Mouse (Mus musculus): ENCODE measurements at regions not wholly inside any gene's neighbourhood (a gene's known extent, or its start where the extent isn't known, plus 50 kb on each side); places are given as distances from the start of the nearest gene placed in this dataset.
"Not testable (repeated sequence)": the region's sequence is repeated elsewhere in the genome, so short reads cannot be mapped to it uniquely, and the experiment has no call there.

DNA sequence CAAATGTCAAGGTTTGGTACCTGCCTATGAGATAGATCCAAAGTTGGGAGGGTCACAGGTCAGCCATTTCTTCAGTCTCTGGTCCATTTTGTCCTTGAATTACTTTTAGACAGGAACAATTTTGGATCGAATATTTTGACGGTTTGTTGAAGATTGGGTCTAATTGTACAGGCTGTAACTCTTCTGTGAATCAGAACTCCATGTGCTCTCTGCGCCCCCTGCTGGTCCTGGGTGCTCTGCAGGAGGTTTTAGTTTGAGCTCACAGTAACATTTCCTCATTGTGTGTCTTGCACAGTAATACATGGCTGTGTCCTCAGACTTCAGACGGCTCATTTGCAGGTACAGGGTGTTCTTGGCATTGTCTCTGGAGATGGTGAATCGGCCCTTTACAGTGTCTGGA is 158.1 kb downstream of the Adam6a start:
- intact Hi-C loops (cut with DNase I) = not testable (repeated sequence)

DNA sequence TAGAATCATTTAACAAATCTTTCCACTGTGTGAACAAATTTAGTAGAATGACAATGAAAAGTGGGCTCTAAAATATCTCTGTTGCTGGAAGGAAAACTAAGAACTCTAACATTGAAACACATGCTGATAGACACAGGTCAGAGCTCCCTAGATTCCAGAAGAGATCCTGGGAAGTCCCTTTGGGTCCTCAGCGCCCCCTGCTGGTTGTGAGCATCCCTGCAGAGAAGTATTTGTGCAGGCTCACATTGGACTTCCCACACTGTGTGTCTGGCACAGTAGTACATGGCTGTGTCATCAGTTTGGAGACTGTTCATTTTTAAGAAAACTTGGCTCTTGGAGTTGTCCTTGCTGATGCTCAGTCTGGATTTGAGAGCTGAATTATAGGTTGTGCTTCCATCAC is 172.7 kb downstream of the Adam6a start:
- intact Hi-C loops (cut with DNase I); DNase-seq (ENCODE audit: extremely low spot score in 1 of 2, low spot score in 2 of 2): not testable (repeated sequence)

More for the DNA sequence above, 158.1 kb downstream of the Adam6a start:
- DNase-seq (ENCODE audit: extremely low spot score in 1 of 2, low spot score in 2 of 2) = not testable (repeated sequence)

- intact Hi-C loops (cut with DNase I) = no loop called here
- DNase-seq (ENCODE audit: extremely low spot score in 1 of 2, low spot score in 2 of 2) = no peak
Observed at GRCm38 (mm10) chr12:113735847-113736246, 192.1 kb downstream of the Adam6a start.

DNA sequence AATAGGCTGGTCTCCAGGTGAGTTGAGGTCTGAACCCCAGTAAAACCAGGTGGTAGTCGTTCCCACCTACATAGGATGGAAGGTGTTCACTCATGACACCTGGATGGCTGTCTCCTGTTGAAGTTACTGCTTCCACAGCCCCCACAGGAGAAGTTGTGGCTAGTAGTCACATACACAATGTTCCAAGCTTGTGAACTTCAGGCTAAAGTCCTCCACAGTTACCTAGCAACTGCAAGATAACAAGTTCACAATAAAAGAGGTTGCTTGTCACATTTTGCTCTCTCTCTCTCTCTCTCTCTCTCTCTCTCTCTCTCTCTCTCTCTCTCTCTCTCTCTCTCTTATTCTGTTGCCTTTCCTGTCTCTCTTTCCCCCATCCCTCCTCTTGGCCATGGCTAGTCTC is 202.6 kb downstream of the Adam6a start:
- DNase-seq (ENCODE audit: extremely low spot score in 1 of 2, low spot score in 2 of 2) = no peak
- intact Hi-C loops (cut with DNase I) = no loop called here

- intact Hi-C loops (cut with DNase I) = no loop called here
- no peak for DNase-seq (ENCODE audit: extremely low spot score in 1 of 2, low spot score in 2 of 2)
Observed at GRCm38 (mm10) chr12:113747987-113748386, 204.3 kb downstream of the Adam6a start.

DNA sequence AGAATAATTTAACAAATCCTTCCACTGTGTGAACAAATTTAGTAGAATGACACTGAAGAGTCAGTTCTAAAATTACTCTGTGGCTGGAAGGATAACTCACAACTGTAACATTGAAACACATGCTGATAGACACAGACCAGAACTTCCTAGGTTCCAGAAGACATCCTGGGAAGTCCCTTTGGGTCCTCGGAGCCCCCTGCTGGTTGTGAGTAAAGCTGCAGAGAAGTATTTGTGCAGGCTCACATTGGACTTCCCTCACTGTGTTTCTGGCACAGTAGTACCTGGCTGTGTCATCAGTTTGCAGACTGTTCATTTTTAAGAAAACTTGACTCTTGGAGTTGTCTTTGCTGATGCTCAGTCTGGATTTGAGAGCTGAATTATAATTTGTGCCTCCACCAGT is 225.9 kb downstream of the Adam6a start:
- DNase-seq (ENCODE audit: extremely low spot score in 1 of 2, low spot score in 2 of 2) = no peak
- intact Hi-C loops (cut with DNase I) = no loop called here

DNA sequence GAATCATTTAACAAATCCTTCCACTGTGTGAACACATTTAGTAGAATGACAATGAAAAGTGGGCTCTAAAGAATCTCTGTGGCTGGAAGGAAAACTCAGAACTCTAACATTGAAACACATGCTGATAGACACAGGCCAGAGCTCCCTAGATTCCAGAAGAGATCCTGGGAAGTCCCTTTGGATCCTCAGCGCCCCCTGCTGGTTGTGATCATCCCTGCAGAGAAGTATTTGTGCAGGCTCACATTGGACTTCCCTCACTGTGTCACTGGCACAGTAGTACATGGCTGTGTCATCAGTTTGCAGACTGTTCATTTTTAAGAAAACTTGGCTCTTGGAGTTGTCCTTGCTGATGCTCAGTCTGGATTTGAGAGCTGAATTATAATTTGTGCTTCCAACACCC is 252.2 kb downstream of the Adam6a start:
- intact Hi-C loops (cut with DNase I); DNase-seq (ENCODE audit: extremely low spot score in 1 of 2, low spot score in 2 of 2): not testable (repeated sequence)

GRCm38 (mm10) chr12:113826377-113826776 is 282.7 kb downstream of the Adam6a start:
- intact Hi-C loops (cut with DNase I) = no loop called here
- DNase-seq (ENCODE audit: extremely low spot score in 1 of 2, low spot score in 2 of 2) = no peak

GRCm38 (mm10) chr12:113858893-113859292 is 315.2 kb downstream of the Adam6a start:
- no peak for DNase-seq (ENCODE audit: extremely low spot score in 1 of 2, low spot score in 2 of 2)
- intact Hi-C loops (cut with DNase I) = no loop called here

DNA sequence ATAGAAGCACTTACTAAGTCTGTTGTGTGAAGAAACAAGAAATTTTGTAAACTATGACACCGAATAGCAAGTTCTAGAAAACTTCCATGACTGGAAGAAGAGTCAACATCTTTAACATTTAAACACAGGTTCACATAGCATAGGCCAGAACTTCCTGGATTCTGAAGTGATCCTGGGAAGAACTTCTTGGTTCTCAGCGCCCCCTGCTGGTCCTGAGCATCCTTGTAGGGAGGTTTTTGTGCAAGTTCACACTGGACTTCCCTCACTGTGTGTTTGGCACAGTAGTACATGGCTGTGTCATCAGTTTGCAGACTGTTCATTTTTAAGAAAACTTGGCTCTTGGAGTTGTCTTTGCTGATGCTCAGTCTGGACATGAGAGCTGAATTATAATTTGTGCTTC is 335.1 kb downstream of the Adam6a start:
- intact Hi-C loops (cut with DNase I) = no loop called here
- no peak for DNase-seq (ENCODE audit: extremely low spot score in 1 of 2, low spot score in 2 of 2)

DNA sequence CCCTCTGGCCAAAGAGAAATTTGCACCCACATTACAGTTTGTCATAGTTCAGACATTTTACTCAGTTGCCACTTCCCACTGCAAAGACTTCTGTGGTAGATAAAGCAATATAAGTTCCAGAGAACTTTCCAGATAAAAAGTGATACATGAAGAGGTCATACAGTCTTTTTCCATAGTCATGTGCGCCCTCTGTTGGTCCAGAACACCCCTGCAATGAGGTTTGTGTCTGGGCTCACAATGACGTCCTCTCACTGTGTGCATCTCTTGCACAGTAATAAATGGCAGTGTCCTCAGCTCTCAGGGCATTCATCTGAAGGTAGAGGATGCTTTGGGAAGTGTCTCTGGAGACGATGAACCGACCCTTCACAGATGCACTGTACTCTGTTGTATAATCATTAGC is 352.4 kb downstream of the Adam6a start:
- no peak for DNase-seq (ENCODE audit: extremely low spot score in 1 of 2, low spot score in 2 of 2)
- intact Hi-C loops (cut with DNase I) = no loop called here

- no peak for DNase-seq (ENCODE audit: extremely low spot score in 1 of 2, low spot score in 2 of 2)
- intact Hi-C loops (cut with DNase I) = no loop called here
Observed at GRCm38 (mm10) chr12:113906459-113906858, 362.8 kb downstream of the Adam6a start.

DNA sequence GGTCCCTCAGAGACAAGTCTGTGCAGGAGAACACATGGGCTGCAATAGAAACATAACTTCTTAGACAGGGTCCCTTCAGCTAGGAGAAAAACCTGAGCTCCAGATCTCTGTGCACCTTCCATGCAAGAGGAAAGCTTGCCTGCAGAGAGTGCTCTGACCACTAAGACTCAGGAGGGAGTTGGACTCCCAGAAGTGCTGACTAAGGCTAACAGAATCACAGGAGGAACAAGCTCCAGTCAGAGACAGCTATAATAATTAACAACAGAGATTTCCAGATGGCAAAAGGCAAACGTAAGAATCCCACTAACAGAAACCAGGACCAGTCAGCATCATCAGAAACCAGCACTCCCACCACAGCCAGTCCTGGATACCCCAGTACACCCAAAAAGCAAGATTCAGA is 364.0 kb downstream of the Adam6a start:
- DNase-seq (ENCODE audit: extremely low spot score in 1 of 2, low spot score in 2 of 2) = no peak
- intact Hi-C loops (cut with DNase I) = no loop called here

GRCm38 (mm10) chr12:113911770-113912169 is 368.1 kb downstream of the Adam6a start:
- DNase-seq (ENCODE audit: extremely low spot score in 1 of 2, low spot score in 2 of 2) = no peak
- intact Hi-C loops (cut with DNase I) = no loop called here

- intact Hi-C loops (cut with DNase I) = loop anchor here (2.0 kb wide), 1 partner anchor 58 kb away; no protein-coding TSS in a partner anchor
- DNase-seq (ENCODE audit: extremely low spot score in 1 of 2, low spot score in 2 of 2) = no peak
Observed at GRCm38 (mm10) chr12:113940721-113941120, 397.0 kb downstream of the Adam6a start.

GRCm38 (mm10) chr12:113943661-113944327 is 400.1 kb downstream of the Adam6a start:
- intact Hi-C loops (cut with DNase I); DNase-seq (ENCODE audit: extremely low spot score in 1 of 2, low spot score in 2 of 2): not testable (repeated sequence)

DNA sequence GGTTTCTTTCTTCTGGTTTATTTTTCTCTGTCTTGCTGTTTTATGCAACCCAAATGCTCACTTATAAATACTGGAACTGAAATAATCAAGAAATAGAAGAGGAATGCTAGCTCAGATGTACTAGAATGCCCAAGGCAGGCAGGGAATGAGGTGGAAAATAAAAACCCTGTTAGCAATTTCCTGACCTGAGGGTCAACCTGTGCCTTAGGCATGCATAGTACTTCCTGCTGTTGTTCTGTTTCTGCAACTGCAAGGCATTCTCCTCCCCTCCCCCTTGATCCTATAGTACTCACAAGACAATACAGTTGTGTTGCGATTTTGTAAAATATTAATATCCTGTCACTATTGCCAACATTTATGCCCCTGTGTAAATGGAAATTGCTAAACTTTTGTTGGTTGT is 402.1 kb downstream of the Adam6a start:
- not testable (repeated sequence) for DNase-seq (ENCODE audit: extremely low spot score in 1 of 2, low spot score in 2 of 2)

GRCm38 (mm10) chr12:113948017-113948416 is 404.3 kb downstream of the Adam6a start:
- intact Hi-C loops (cut with DNase I); DNase-seq (ENCODE audit: extremely low spot score in 1 of 2, low spot score in 2 of 2): not testable (repeated sequence)

More for the DNA sequence above, 402.1 kb downstream of the Adam6a start:
- intact Hi-C loops (cut with DNase I) = not testable (repeated sequence)

DNA sequence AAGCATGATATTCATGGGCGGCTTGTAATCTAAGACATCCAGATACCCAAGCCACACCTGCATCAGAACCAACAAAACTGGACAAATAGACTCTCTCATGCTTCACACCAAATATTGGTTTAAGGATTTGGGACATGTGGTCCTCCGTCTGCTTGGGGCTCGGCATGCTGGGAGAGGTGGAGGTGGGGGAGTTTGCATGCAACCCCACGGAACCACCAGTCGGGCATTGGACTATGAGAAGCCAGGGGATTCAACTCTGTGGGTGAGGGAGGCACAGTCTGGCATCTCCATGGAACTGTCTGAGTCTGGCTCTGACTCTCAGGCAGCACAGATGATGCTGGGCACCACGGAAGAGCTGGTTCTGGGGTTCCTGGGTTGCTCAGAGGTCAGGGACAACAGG is 430.6 kb downstream of the Adam6a start:
- intact Hi-C loops (cut with DNase I) = no loop called here

DNA sequence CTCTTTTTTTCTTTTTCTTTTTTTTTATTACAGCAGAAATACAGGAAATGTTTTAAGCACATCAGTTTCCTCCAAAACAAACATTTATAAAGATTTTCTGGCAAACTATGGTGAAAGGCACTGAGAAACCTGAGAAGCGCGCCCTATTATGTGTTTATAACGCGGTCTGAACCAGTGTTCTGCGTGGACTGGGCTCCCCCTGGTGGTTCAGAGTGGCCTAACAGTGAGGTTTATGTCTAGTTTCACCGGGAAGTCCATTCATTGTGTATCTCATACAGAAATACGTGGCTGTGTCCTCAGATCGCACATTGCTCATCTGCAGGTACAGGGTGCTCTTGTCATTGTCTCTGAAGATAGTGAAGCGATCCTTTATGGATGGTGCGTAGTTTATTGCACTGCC is 437.9 kb downstream of the Adam6a start:
- peak; percentile 48 to 68 for DNase-seq (ENCODE audit: extremely low spot score in 1 of 2, low spot score in 2 of 2)
- intact Hi-C loops (cut with DNase I) = loop anchor here (5.0 kb wide), 1 partner anchor 759 kb away; no protein-coding TSS in a partner anchor

More for the DNA sequence above, 430.6 kb downstream of the Adam6a start:
- DNase-seq (ENCODE audit: extremely low spot score in 1 of 2, low spot score in 2 of 2) = peak in 1 of 2 experiments; percentile 17

Data from left cerebral cortex, postnatal 10 days (tissue).